Mouse (Mus musculus) mouse embryonic stem cell (cell line): Measurements from ENCODE around the gene Cnp.
"Not testable (repeated sequence)": the region's sequence is repeated elsewhere in the genome, so short reads cannot be mapped to it uniquely, and the experiment has no call there.

Experiments used
- in situ Hi-C, 2 experiments: fragments of 300-500 bp; cut with MboI; formaldehyde crosslinking; loops; 1 replicate in 1 of 2; 3 replicates in 1 of 2; pipeline ENCODE4 v1.14.3; 2019 to 2020; ENCODE audit warnings: low sequenced_read_pairs in 2 of 2, low pct_unique_long_range_greater_than_20kb in 1 of 2, mixed read lengths in 1 of 2; ENCODE audit not compliant: unreplicated experiment in 1 of 2

Gene Cnp

GRCm38 (mm10) chr11:100574708-100575483 lies at the start of gene Cnp:
Gene Cnp, plus strand, starts transcription at chr11:100574904.
- in situ Hi-C loops: loop anchor here in 1 of 2 experiments (5.0 kb wide), 1 partner anchor 122 kb away; no protein-coding TSS in a partner anchor

GRCm38 (mm10) chr11:100524987-100525630 lies 49.6 kb upstream of the Cnp start:
- in situ Hi-C loops: loop anchor here in 1 of 2 experiments (25.0 kb wide), 1 partner anchor 1513 kb away; the partner anchor contains the start of gene Top2a

GRCm38 (mm10) chr11:100526052-100526816 lies 48.5 kb upstream of the Cnp start:
- in situ Hi-C loops: no loop called here

GRCm38 (mm10) chr11:100527066-100527457 lies 47.6 kb upstream of the Cnp start:
- in situ Hi-C loops: no loop called here

- in situ Hi-C loops: no loop called here
Observed at GRCm38 (mm10) chr11:100527458-100528374, 47.0 kb upstream of the Cnp start, which contains the start of gene Acly. Gene Acly, minus strand, starts transcription at chr11:100528000.

- in situ Hi-C loops: no loop called here
Observed at GRCm38 (mm10) chr11:100528375-100529165, 46.1 kb upstream of the Cnp start.

GRCm38 (mm10) chr11:100533871-100534270 lies 40.8 kb upstream of the Cnp start:
- in situ Hi-C loops: no loop called here

- in situ Hi-C loops: not testable (repeated sequence)
Observed at GRCm38 (mm10) chr11:100534411-100534810, 40.3 kb upstream of the Cnp start.

GRCm38 (mm10) chr11:100534821-100535220 lies 39.9 kb upstream of the Cnp start:
- in situ Hi-C loops: not testable (repeated sequence)

GRCm38 (mm10) chr11:100535996-100536395 lies 38.7 kb upstream of the Cnp start:
- in situ Hi-C loops: no loop called here

GRCm38 (mm10) chr11:100536466-100536865 lies 38.2 kb upstream of the Cnp start:
- in situ Hi-C loops: no loop called here

GRCm38 (mm10) chr11:100540966-100541365 lies 33.7 kb upstream of the Cnp start:
- in situ Hi-C loops: no loop called here

GRCm38 (mm10) chr11:100541577-100541976 lies 33.1 kb upstream of the Cnp start:
- in situ Hi-C loops: no loop called here

GRCm38 (mm10) chr11:100544832-100545745 lies 29.6 kb upstream of the Cnp start, which contains the start of gene Ttc25:
Gene Ttc25, plus strand, starts transcription at chr11:100545607.
- in situ Hi-C loops: no loop called here

- in situ Hi-C loops: no loop called here
Observed at GRCm38 (mm10) chr11:100545746-100546085, 29.0 kb upstream of the Cnp start.

- in situ Hi-C loops: no loop called here
Observed at GRCm38 (mm10) chr11:100546955-100547354, 27.7 kb upstream of the Cnp start.
